Mouse (Mus musculus) embryonic fibroblast, embryonic 13.5 days (primary cell): ENCODE measurements around the gene Lkaaear1. TPM values are rescaled to one million over a fixed set of nuclear protein-coding genes. Genes with fewer than 3 reads are reported as not detected.

Source experiments
- H3K27ac ChIP-seq: 2 replicates; pipeline ENCODE4 v1.5.1; 2012; ENCODE audit warnings: low read length, control low read depth, inconsistent platforms; ENCODE audit not compliant: insufficient read depth
- H3K4me1 ChIP-seq: 2 replicates; pipeline ENCODE4 v1.6.1; 2011; ENCODE audit warnings: low read length; ENCODE audit not compliant: control insufficient read depth, insufficient read depth
- H3K4me3 ChIP-seq: 2 replicates; pipeline ENCODE4 v1.5.1; 2011; ENCODE audit warnings: mild to moderate bottlenecking, control low read depth, low read length; ENCODE audit not compliant: insufficient read depth
- CTCF ChIP-seq: IDR thresholded peaks from 2 replicates; pipeline ENCODE4 v1.5.1; 2011; ENCODE audit warnings: mild to moderate bottlenecking, control low read depth, low read length, moderate library complexity, borderline replicate concordance; ENCODE audit not compliant: insufficient read depth
- POLR2A ChIP-seq: IDR thresholded peaks from 2 replicates; pipeline ENCODE4 v1.6.1; 2011; ENCODE audit warnings: low read depth, mild to moderate bottlenecking, control low read depth, low read length, moderate library complexity
- polyA plus RNA-seq: library from polyadenylated mRNA; stranded (reverse); fragments of >200 nt; gene quantifications from 2 replicates; pipeline ENCODE4 v1.2.4, GENCODE M21; 2011; ENCODE audit warnings: low read depth; ENCODE audit not compliant: missing spikeins, insufficient read length

Gene Lkaaear1
- polyA plus RNA-seq, 1 experiment, result not detected

DNA sequence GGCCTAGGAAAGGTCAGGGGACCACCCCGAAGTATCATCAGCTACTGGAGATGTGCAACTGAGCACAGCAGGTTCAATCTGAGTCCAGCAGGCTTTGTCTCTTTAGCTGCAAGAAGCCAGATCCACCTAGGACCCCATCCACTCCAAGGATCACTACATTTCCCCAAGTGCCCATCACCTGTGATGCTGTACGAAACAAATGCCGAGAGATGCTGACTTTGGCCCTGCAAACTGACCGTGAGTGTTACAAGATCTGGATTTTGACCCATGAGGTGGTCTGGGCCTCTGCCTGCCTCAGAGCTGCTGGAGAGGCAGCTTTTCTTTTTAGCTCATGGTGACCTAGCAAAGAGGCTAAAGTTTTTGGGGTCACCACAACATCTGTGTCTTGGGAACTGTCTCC lies 12.6 kb downstream of the Lkaaear1 start:
- Histone ChIP-seq H3K4me3 (no peak overlapping the region), H3K4me1 (no peaks in the 10 kb centered on the region), H3K27ac (no peak overlapping the region)
- TF ChIP-seq POLR2A, result no peak
- TF ChIP-seq CTCF, result no peak

DNA sequence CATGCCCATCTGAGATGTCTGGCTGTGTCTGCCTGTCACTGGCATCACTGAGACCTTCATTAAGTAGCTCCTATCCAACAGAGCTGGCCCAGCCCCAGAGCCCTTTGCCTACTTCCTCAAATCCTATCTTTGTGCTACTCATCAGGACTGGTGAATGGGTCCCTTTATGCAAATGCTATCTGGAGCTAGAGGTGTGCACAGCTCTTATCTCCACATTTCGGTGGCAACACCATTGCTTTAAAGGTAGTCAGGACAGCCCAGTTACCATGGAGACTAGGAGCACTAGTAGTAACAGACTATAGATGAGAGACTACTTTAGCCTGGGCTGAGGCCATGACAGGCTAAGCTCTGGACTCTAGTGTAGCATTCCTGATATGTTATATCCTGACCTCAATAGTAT lies 13.5 kb downstream of the Lkaaear1 start:
- Histone ChIP-seq H3K27ac (no peak overlapping the region), H3K4me1 (no peaks in the 10 kb centered on the region), H3K4me3 (no peak overlapping the region)
- no peak for TF ChIP-seq POLR2A
- no peak for TF ChIP-seq CTCF

- Histone ChIP-seq H3K4me3 (no peak overlapping the region), H3K27ac (no peak overlapping the region), H3K4me1 (no peaks in the 10 kb centered on the region)
- no peak for TF ChIP-seq CTCF
- TF ChIP-seq POLR2A, result no peak
These were observed 14.9 kb downstream of the Lkaaear1 start for GRCm38 (mm10) chr2:181683381-181683780.

- no peak overlapping the region for H3K4me3 ChIP-seq
- H3K27ac ChIP-seq, result no peak overlapping the region
- TF ChIP-seq POLR2A (no peak), CTCF (no peak)
- H3K4me1 ChIP-seq, result no peaks in the 10 kb centered on the region
These were observed 16.3 kb downstream of the Lkaaear1 start for GRCm38 (mm10) chr2:181681978-181682377.

GRCm38 (mm10) chr2:181680716-181681117 lies 17.5 kb downstream of the Lkaaear1 start:
- Histone ChIP-seq H3K27ac (no peak overlapping the region), H3K4me3 (peak overlapping the region; percentile 54), H3K4me1 (no peaks in the 10 kb centered on the region)
- TF ChIP-seq POLR2A (peak; percentile 46; the same call in 1 of the 2 replicates), CTCF (no peak)

DNA sequence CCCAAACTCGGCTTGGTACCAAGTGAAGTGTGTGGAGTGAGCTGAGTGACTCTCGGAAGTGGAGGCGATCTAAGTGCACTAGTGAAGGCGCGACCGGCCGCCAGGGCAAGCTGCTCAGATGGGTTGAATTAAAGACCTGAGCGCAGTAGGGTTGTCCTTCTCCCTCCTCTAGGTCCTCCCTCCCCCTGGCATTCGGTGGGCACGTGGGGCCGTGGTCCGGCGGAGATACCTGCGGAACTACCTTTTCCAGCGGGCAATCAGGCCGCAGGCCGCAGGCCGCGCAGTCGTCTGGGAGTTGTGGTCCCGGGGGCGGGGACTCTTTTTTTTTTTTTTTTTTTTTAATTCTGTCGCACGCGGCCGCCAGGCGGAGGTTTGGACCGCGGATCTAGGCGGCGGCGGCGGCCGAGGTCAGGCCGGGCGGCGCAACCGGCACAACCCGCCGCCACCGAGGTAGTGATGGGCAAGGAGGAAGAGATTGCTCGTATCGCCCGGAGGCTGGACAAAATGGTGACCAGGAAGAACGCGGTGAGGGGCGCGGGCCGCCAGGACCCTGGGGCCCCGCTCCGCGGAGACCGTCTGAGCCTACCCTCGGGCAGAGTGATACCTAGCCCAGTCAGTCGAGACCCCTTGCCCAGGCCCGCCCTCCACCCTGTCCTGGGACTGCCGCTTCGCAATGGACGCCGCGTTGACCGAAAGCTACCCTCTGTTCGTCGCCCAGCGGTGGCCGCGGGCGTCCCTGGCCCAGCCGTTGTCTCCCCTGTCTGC lies 18.1 kb downstream of the Lkaaear1 start, which contains the start of gene Tcea2:
TSS of gene Tcea2 (plus strand) at position 360 of the 765 bp plus-strand sequence.
- Histone ChIP-seq H3K4me3 (peak within 1 kb of the TSS; percentile 54), H3K27ac (no peak within 1 kb of the TSS), H3K4me1 (no peaks in the 10 kb centered on the region)
- TF ChIP-seq CTCF (no peak), POLR2A (peak; percentile 52)

DNA sequence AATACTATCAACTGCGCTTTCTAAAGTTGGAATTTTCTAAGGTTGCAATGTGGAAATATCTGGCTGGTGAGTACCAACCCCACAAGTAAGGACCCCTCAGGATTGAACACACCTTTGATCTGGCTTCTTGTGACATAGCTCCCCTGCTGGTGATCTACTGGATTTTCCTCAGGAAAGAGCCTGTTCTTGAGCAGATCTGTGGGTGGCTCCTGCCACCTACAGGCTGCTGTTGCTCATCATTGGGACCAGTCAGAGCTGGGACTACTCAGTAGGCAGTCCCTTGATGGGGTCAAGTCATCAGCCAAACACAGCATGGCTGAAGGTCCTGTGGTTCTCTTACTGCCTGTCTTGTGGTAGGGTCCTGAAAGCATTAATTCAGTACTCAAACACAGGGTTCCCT lies 19.5 kb downstream of the Lkaaear1 start:
- peak; percentile 74 for TF ChIP-seq CTCF
- TF ChIP-seq POLR2A, result no peak
- H3K4me1 ChIP-seq, result no peaks in the 10 kb centered on the region
- no peak overlapping the region for H3K27ac ChIP-seq
- no peak overlapping the region for H3K4me3 ChIP-seq

DNA sequence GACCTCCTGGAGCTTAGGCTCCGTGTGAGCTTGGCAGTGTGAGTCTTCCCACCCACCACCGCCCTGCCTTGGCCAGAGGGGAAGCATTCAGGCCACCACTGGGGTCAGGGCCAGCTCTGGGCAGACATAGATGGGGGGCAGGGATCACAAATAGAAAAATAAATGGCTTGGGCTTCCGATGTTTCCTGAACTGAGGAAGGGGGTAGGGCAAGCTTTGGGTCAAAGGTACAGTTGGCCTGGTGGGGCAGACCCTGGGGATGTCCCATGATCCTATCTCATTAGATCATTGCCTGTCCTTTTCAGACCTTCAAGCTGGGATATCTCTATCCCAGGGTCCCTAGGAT lies 20.5 kb downstream of the Lkaaear1 start:
- H3K4me3 ChIP-seq, result no peak overlapping the region
- TF ChIP-seq CTCF, result no peak
- no peak overlapping the region for H3K27ac ChIP-seq
- no peaks in the 10 kb centered on the region for H3K4me1 ChIP-seq

DNA sequence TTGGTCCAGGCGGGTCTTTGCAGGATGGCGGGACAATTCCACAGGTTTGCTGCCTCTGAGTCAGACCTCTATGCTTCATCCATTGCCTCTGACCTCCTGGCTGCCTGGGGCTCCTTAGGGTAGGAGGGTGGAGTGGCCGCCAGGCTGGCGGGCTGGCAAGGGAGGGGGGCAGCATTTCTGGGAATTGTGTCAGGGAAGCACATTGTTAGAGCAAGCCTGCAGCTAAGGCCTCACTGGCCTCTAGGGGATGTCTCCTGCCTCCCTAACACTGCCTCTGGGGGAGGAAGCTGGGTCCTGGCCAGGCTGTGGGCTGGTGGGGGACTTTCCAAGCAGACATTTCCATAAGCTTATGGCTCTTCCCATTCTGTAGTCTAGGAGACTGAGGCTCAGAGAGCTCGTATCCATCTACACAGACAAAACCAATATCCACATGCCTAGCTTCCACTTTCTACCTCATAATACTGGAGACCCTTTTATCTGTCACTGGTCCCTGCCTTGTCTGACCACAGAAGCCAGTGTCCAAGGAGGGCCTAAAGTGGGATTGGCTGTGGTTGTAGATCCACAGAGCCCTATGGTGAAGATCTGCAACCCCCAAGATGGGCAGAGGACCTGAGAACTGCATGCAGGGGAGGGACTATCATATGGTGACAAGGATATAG lies 21.0 kb downstream of the Lkaaear1 start:
- Histone ChIP-seq H3K27ac (no peak overlapping the region), H3K4me1 (no peaks in the 10 kb centered on the region)
- TF ChIP-seq CTCF (no peak), POLR2A (no peak)

DNA sequence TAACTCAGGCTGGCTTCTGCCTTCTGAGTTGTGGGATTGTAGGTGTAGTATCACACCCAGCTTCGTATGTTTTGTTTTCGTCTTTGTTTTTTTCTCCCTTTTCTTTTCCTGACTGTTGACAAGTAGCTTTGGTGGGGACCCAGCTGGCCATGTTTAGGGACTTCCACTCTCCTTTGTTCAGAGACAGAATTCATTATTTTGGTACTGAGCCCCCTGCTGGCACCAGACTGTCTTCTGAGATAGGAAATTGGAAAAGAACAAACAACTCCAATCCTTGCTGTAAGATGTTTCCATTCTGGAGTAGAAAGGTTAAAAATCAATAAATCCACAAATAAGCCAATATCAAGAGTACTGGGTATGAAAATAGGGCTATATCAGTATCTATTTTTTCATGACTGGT lies 21.8 kb downstream of the Lkaaear1 start:
- no peak overlapping the region for H3K27ac ChIP-seq
- H3K4me1 ChIP-seq, result no peaks in the 10 kb centered on the region
- no peak overlapping the region for H3K4me3 ChIP-seq
- TF ChIP-seq POLR2A (no peak), CTCF (no peak)

More for the DNA sequence above, 21.0 kb downstream of the Lkaaear1 start:
- no peak overlapping the region for H3K4me3 ChIP-seq
